Mouse (Mus musculus): ENCODE measurements around the gene Slc9a1. TPM values are rescaled to one million over a fixed set of nuclear protein-coding genes. Genes with fewer than 3 reads are reported as not detected.
A peak's percentile ranks its signal among the peaks of the same experiment; 100 is the strongest.

Gene Slc9a1
- 9.7 and 16.0 TPM in 2 replicates for total RNA-seq (2014; rRNA removed)
- polyA plus RNA-seq (2015; fragmentation: Nextera tagmentation; extraction: Ambion mirVana) = 7.7 and 10.1 TPM in 2 replicates

DNA sequence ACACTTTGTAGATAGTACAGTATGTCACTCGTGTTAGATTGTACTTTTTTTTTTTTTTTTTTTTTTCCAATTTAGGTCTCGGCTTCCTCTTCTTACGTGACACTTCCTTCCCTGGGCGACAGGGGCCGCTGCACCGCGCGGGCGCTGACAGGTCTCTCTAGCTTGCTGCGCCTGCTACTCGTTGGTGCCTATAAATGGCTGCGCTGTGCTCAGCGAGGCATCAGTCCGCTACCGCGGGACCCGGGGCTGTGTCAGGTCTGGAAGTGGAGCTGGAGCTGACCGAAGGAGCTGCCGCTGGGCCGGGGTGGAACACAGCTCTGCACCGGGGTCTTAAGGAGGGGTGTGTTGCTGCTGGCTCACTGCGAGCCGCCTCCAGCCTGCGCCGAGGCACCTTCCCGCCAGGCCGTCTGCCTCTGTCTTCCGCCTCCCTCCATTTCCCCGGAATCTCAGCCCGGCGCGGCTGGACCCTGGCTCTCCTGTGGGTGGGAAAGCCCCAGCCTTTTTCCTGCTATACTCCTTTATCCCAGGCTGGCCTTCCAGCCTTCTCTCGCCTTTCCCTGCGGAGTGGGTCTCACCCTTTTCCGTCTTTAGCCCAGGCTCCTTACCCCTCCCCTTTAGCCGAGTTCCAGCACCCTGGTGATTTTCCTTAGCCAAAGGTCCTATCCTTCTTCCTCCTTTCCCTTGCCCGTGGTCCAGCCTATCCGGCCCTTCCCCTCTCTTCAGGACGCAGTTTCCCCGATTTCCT, at the start of gene Slc9a1:
Slc9a1 (plus strand) TSS at position 154 of the 745 bp plus-strand sequence.
- Histone ChIP-seq H3K9ac (peak within 1 kb of the TSS; percentile 88), H3K4me1 (ENCODE audit: insufficient read depth) (peaks cover 34% of the 10 kb centered on the region), H3K27me3 (ENCODE audit: insufficient read depth, low read length) (no peaks in the 10 kb centered on the region), H3K27ac (ENCODE audit: low read depth, low read length) (peak within 1 kb of the TSS; percentile 88), H3K9me3 (ENCODE audit: low read length) (no peaks in the 10 kb centered on the region), H3K36me3 (ENCODE audit: insufficient read depth) (no peaks in the 10 kb centered on the region), H3K4me3 (ENCODE audit: low read depth, low read length) (peak within 1 kb of the TSS; percentile 82), H3K4me2 (ENCODE audit: low read depth) (peak within 1 kb of the TSS; percentile 85)
- TF ChIP-seq CTCF (IDR thresholded peaks at IDR 0.05; ENCODE audit: low read depth) = peak; percentile 93
- DNase-seq = peak; percentile 96
- ATAC-seq = peak; percentile 99
- under 1% methylated on average over 40 of the region's 40 CpGs for WGBS

DNA sequence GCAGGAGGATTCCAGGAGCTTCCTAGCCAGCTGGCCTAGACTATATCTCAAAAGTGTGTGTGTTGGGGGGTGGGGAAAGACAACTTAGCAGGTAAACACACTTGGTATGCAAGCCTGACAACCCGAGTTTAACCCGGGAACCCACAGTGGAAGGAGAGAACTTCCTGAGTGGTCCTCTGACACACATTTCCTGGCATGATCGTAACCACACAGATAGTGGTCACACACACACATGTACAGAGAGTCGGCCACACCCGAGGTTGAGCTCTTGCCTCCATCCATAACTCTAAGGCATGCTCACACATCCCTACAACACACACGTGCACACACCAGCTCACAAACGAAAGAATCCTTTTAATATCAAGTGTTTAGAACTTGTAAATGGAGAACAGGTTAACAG, 41.4 kb upstream of the Slc9a1 start:
- no peak overlapping the region for H3K27ac ChIP-seq (ENCODE audit: low read depth, low read length)
- H3K9me3 ChIP-seq (ENCODE audit: low read length) = no peaks in the 10 kb centered on the region
- H3K27me3 ChIP-seq (ENCODE audit: insufficient read depth, low read length) = no peaks in the 10 kb centered on the region
- no peaks in the 10 kb centered on the region for H3K4me1 ChIP-seq (ENCODE audit: insufficient read depth)
- ATAC-seq (no peak), DNase-seq (no peak)
- H3K9ac ChIP-seq = no peak overlapping the region
- H3K4me3 ChIP-seq (ENCODE audit: low read depth, low read length) = no peak overlapping the region
- no peak overlapping the region for H3K4me2 ChIP-seq (ENCODE audit: low read depth)
- no peaks in the 10 kb centered on the region for H3K36me3 ChIP-seq (ENCODE audit: insufficient read depth)
- WGBS = 83% methylated on average over 7 of the region's 7 CpGs
- no peak for TF ChIP-seq CTCF (IDR thresholded peaks at IDR 0.05; ENCODE audit: low read depth)

DNA sequence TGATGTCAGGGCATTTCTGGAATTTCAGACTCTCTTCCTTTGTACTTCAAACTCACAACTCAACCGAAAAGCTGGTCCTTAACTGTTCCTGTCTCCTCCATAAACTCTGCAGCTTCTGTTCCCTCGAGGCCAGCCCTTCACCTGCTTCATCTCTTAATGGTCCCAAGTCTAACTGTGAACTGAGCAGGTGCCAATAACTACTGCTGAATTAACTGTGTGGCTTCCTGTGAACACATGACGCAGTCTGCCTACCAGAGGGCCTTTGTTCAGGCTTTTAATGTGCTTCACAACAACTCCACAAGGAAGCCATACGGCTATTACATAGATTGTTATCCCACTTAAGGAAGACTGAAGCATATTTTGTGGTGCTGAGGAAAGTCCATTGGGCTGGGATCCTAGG, 39.2 kb upstream of the Slc9a1 start:
- Histone ChIP-seq H3K9ac (no peak overlapping the region), H3K36me3 (ENCODE audit: insufficient read depth) (no peaks in the 10 kb centered on the region), H3K4me2 (ENCODE audit: low read depth) (no peak overlapping the region), H3K27ac (ENCODE audit: low read depth, low read length) (no peak overlapping the region), H3K4me3 (ENCODE audit: low read depth, low read length) (no peak overlapping the region), H3K4me1 (ENCODE audit: insufficient read depth) (no peaks in the 10 kb centered on the region), H3K27me3 (ENCODE audit: insufficient read depth, low read length) (no peaks in the 10 kb centered on the region), H3K9me3 (ENCODE audit: low read length) (no peaks in the 10 kb centered on the region)
- 72% methylated on average over 4 of the region's 4 CpGs for WGBS
- DNase-seq (no peak), ATAC-seq (no peak)
- no peak for TF ChIP-seq CTCF (IDR thresholded peaks at IDR 0.05; ENCODE audit: low read depth)

DNA sequence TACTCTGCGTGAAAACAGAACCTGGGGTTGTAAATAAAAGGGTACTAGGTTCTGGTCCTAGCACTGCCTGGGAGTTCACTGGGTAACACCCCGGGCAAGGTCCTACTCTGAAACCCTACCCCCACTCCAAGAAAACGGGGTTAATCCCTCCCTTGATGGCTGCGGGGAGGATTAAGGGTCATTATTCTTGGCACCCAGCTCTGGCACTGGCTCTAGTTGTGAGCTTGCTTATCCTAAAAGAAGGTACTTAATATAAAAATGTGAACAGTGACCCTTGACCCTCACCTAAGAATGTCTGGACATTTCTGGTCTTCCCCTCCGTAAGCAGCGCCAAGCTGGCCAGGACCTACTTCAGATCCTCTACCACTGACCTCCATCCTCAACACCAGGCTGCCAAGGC, 36.2 kb upstream of the Slc9a1 start:
- H3K27me3 ChIP-seq (ENCODE audit: insufficient read depth, low read length) = no peaks in the 10 kb centered on the region
- no peak overlapping the region for H3K9ac ChIP-seq
- 37% methylated on average over 6 of the region's 6 CpGs for WGBS
- H3K4me2 ChIP-seq (ENCODE audit: low read depth) = no peak overlapping the region
- no peak overlapping the region for H3K27ac ChIP-seq (ENCODE audit: low read depth, low read length)
- DNase-seq = no peak
- no peaks in the 10 kb centered on the region for H3K36me3 ChIP-seq (ENCODE audit: insufficient read depth)
- no peak for ATAC-seq
- TF ChIP-seq CTCF (IDR thresholded peaks at IDR 0.05; ENCODE audit: low read depth) = no peak
- H3K4me1 ChIP-seq (ENCODE audit: insufficient read depth) = no peaks in the 10 kb centered on the region
- no peaks in the 10 kb centered on the region for H3K9me3 ChIP-seq (ENCODE audit: low read length)
- H3K4me3 ChIP-seq (ENCODE audit: low read depth, low read length) = no peak overlapping the region

DNA sequence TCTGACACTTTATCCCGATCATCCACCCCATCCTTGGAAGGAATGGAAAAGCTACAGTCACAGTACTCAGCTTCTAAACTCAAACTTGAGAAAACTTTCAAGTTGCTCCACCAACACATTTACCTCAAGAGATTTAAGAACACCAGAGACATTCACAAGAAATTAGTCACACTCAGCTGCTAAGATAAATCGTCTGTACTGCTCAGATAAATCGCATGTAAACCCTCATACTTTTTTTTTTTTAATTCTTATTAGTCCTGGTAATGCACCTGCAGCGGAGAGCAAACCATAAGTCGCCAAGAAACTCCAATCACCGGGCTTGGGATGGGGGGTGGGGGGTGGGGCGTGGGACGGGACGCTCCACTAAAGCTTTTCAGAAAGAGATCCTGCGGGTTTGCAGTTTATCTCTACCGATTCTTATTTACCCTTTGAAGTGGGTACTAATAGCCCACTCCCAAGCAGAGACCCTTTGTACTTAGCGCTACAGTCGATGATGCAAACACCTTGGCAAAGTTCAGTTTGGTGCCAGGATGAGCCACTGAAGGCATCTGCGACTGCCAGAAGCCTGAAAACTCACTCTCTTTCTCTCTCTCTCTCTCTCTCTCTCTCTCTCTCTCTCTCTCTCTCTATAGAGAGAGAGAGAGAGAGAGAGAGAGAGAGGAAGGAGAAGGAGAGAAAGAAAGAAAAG, 31.5 kb upstream of the Slc9a1 start:
- peak overlapping the region; percentile 96 for H3K4me3 ChIP-seq (ENCODE audit: low read depth, low read length)
- no peaks in the 10 kb centered on the region for H3K27me3 ChIP-seq (ENCODE audit: insufficient read depth, low read length)
- H3K27ac ChIP-seq (ENCODE audit: low read depth, low read length) = no peak overlapping the region
- ATAC-seq (no peak), DNase-seq (no peak)
- WGBS = 11% methylated on average over 14 of the region's 14 CpGs
- no peaks in the 10 kb centered on the region for H3K4me1 ChIP-seq (ENCODE audit: insufficient read depth)
- H3K9ac ChIP-seq = peak overlapping the region; percentile 75
- no peak for TF ChIP-seq CTCF (IDR thresholded peaks at IDR 0.05; ENCODE audit: low read depth)
- H3K4me2 ChIP-seq (ENCODE audit: low read depth) = peak overlapping the region; percentile 74
- no peaks in the 10 kb centered on the region for H3K36me3 ChIP-seq (ENCODE audit: insufficient read depth)
- no peaks in the 10 kb centered on the region for H3K9me3 ChIP-seq (ENCODE audit: low read length)

DNA sequence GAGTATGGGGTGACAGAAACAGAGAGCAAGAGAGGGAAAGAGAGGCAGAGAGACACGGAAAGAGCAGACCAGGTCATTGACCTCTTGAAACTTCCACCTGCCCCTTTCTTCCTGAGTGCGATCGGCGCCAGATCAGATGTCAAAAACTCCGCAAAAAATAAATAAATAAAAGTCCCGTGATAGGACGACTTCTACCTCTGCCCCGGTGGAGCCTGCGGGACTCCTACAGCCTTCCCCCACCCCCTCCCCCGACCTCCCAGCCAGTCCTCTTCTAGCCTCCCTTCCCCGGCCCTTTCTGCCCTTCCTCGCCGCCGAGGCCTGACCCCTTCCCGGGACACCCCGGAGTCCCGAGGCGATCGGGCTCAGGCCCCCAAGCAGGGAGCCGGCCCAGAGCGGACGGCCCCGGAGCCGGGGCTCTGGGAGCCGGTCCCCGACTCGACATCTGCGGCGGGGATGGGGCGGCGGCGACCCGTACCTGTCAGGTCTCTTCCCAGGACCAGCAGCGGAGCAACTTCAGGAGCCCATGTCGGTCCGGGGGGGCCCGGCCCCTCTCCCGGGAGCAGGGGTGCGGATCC, 30.9 kb upstream of the Slc9a1 start:
- Histone ChIP-seq H3K4me3 (ENCODE audit: low read depth, low read length) (peak overlapping the region; percentile 96), H3K27me3 (ENCODE audit: insufficient read depth, low read length) (no peaks in the 10 kb centered on the region), H3K27ac (ENCODE audit: low read depth, low read length) (peak overlapping the region; percentile 62; the same call in 1 of the 2 replicates), H3K4me2 (ENCODE audit: low read depth) (peak overlapping the region; percentile 74), H3K9ac (peak overlapping the region; percentile 75), H3K9me3 (ENCODE audit: low read length) (no peaks in the 10 kb centered on the region), H3K36me3 (ENCODE audit: insufficient read depth) (no peaks in the 10 kb centered on the region), H3K4me1 (ENCODE audit: insufficient read depth) (no peaks in the 10 kb centered on the region)
- no peak for DNase-seq
- peak; percentile 12; the same call in 1 of the 2 replicates for ATAC-seq
- 3% methylated on average over 33 of the region's 39 CpGs for WGBS
- no peak for TF ChIP-seq CTCF (IDR thresholded peaks at IDR 0.05; ENCODE audit: low read depth)
